In genomic region chr12:111672176-111672575, GRCm38 (mm10) we compare ENCODE assay signal across 8 mouse cellular contexts. TPM values are rescaled to one million over a fixed set of nuclear protein-coding genes. Genes with fewer than 3 reads are reported as not detected.
DNase-seq lines count a peak whose midpoint lies in the region; ATAC-seq and TF ChIP-seq lines count a peak whose summit lies in the region.

Gene Ckb (minus strand): TSS chr12:111672338.

- H3K4me2 ChIP-seq in embryonic facial prominence, embryonic 12.5 days (replicated peaks): peak within 1 kb of the TSS; percentile 70

- DNase-seq in ovary, postnatal 14 days (ENCODE audit: low spot score): peak; percentile 73
- no peak for DNase-seq in ovary, adult 18-20 months (ENCODE audit: low spot score)
- peak; percentile 88 for DNase-seq in heart, adult 2 months
- peak; percentile 74 for DNase-seq in kidney, adult 18-20 months
- DNase-seq in left cerebral cortex, postnatal 25 days (ENCODE audit: low spot score in 2 of 2): peak; percentile 95 to 97
- peak; percentile 89 for DNase-seq in mesoderm, embryonic 11.5 days (ENCODE audit: low read depth, low spot score)

- H3K27me3 ChIP-seq in embryonic facial prominence, embryonic 12.5 days: peaks cover 55% of the 10 kb centered on the region
- H3K27me3 ChIP-seq in heart, adult 2 months (ENCODE audit: control insufficient read depth, insufficient read depth, low read length): no peaks in the 10 kb centered on the region
- no peaks in the 10 kb centered on the region for H3K27me3 ChIP-seq in small intestine, adult 2 months (ENCODE audit: control insufficient read depth, insufficient read depth, low read length)

- H3K79me2 ChIP-seq in heart, adult 2 months (replicated peaks; ENCODE audit: control insufficient read depth, insufficient read depth, low read length): no peaks in the 10 kb centered on the region

- H3K9me3 ChIP-seq in embryonic facial prominence, embryonic 12.5 days: no peaks in the 10 kb centered on the region

- 0 out of 2 replicates have a peak, but pooled peaks have one; percentile 15 for TF ChIP-seq EP300 in heart, adult 2 months (IDR thresholded peaks at IDR 0.05; ENCODE audit: insufficient read depth, low read depth, low read length)

- peak within 1 kb of the TSS; percentile 54 for H3K4me3 ChIP-seq in embryonic facial prominence, embryonic 12.5 days
- H3K4me3 ChIP-seq in heart, adult 2 months: peak within 1 kb of the TSS; percentile 67
- peak within 1 kb of the TSS; percentile 81 for H3K4me3 ChIP-seq in small intestine, adult 2 months (ENCODE audit: low read depth, low read length)

- H3K27ac ChIP-seq in embryonic facial prominence, embryonic 12.5 days: no peak within 1 kb of the TSS
- H3K27ac ChIP-seq in heart, adult 2 months: peak within 1 kb of the TSS; percentile 99
- peak within 1 kb of the TSS; percentile 28 for H3K27ac ChIP-seq in small intestine, adult 2 months (ENCODE audit: insufficient read depth, low read depth, low read length)

- H3K36me3 ChIP-seq in embryonic facial prominence, embryonic 12.5 days: no peaks in the 10 kb centered on the region
- peaks cover 2% of the 10 kb centered on the region; the same call in 1 of the 2 replicates for H3K36me3 ChIP-seq in heart, adult 2 months (ENCODE audit: control insufficient read depth, insufficient read depth, low read length)
- H3K36me3 ChIP-seq in small intestine, adult 2 months (ENCODE audit: control insufficient read depth, insufficient read depth, low read length): peaks cover 7% of the 10 kb centered on the region; the same call in 1 of the 2 replicates

- intact Hi-C loops in heart, adult 2 months (cut with DNase I): no loop called here
- intact Hi-C loops in left cerebral cortex, postnatal 25 days (cut with DNase I): no loop called here

- H3K4me1 ChIP-seq in embryonic facial prominence, embryonic 12.5 days: peaks cover 26% of the 10 kb centered on the region
- peaks cover 15% of the 10 kb centered on the region for H3K4me1 ChIP-seq in heart, adult 2 months (ENCODE audit: control insufficient read depth, insufficient read depth, low read length)
- H3K4me1 ChIP-seq in small intestine, adult 2 months (ENCODE audit: control insufficient read depth, insufficient read depth, insufficient read length, low read length): peaks cover 39% of the 10 kb centered on the region

- peak within 1 kb of the TSS; percentile 57 for H3K9ac ChIP-seq in embryonic facial prominence, embryonic 12.5 days
- H3K9ac ChIP-seq in heart, adult 2 months (ENCODE audit: low read depth, low read length): peak within 1 kb of the TSS; percentile 79

- WGBS in embryonic facial prominence, embryonic 12.5 days: 0% methylated on average over 31 of the region's 31 CpGs
- WGBS in heart, adult 2 months: under 1% methylated on average over 31 of the region's 31 CpGs
- WGBS in small intestine, adult 2 months: under 1% methylated on average over 31 of the region's 31 CpGs

- no peak for TF ChIP-seq CTCF in heart, adult 2 months (IDR thresholded peaks at IDR 0.05)
- no peak for TF ChIP-seq CTCF in small intestine, adult 2 months (IDR thresholded peaks at IDR 0.05; ENCODE audit: extremely low read depth, insufficient read length, insufficient replicate concordance, low read depth, low read length)

- TF ChIP-seq POLR2A in heart, adult 2 months (IDR thresholded peaks at IDR 0.05; ENCODE audit: insufficient read depth, low read depth, low read length): peak; percentile 91
- peak; percentile 93 for TF ChIP-seq POLR2A in small intestine, adult 2 months (IDR thresholded peaks at IDR 0.05; ENCODE audit: low read depth, low read length)

- peak; percentile 36; the same call in 1 of the 2 replicates for ATAC-seq in embryonic facial prominence, embryonic 12.5 days (ENCODE audit: insufficient number of reproducible peaks, insufficient read depth, low FRiP score, low TSS enrichment)

RNA-seq across cellular contexts. Expression of gene Ckb, which starts in this region (rescaled TPM):
- polyA plus RNA-seq in embryonic facial prominence, embryonic 12.5 days (2016; fragmentation: Nextera tagmentation; extraction: Ambion mirVana): 339 and 355 TPM in 2 replicates
- total RNA-seq in heart, adult 2 months (2021): 10 to 100 TPM; 65.3 to 81.4 TPM
- polyA plus RNA-seq in heart, adult 2 months (2012; rRNA removed): 115 and 120 TPM in 2 replicates
- total RNA-seq in left cerebral cortex, postnatal 25 days (2021): 1,000 to 10,000 TPM; 1,727 to 1,729 TPM
- polyA plus RNA-seq in small intestine, adult 2 months (2012; rRNA removed): 599 and 1,328 TPM in 2 replicates

Comparison
In these comparisons a context has a peak if more than half of its experiments do, and no peak if none do; other contexts are left out.
1. RNA of gene Ckb (total RNA-seq): 1,727 to 1,729 TPM in left cerebral cortex, postnatal 25 days; 65.3 to 81.4 TPM in heart, adult 2 months; every median in the first group is over 10 times any median in the second.
2. Peak in every context shown above with its lines, with median percentiles within 50 percentile points of each other: H3K4me3 ChIP-seq.